Mouse (Mus musculus): Measurements from ENCODE around the gene Madd. TPM values are rescaled to one million over a fixed set of nuclear protein-coding genes. Genes with fewer than 3 reads are reported as not detected.
"Not testable (repeated sequence)": the region's sequence is repeated elsewhere in the genome, so short reads cannot be mapped to it uniquely, and the experiment has no call there.

Gene Madd
- polyA plus RNA-seq, 1 experiment = not detected

DNA sequence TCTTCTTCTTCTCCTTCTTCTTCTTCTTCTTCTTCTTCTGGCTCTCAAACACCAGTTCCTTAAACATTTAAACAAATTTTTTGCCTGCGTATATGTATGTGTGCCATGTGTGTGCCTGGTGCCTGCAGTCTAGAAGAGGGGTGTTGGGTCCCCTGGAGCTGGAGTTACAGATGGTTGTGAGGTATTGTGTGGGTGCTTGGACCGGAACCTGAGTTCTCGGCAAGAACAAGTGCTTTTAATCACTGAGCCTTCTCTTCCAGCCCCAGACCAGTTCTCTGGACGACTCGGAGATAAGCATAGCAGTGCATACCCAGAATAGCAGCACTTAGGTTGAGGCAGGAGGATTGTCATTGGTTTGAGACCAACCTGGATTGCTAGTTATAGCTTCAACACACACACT lies 66.8 kb downstream of the Madd start:
- peaks cover 6% of the 10 kb centered on the region for H3K4me1 ChIP-seq (ENCODE audit: control insufficient read depth, insufficient read depth, low read length)
- H3K27ac ChIP-seq (ENCODE audit: insufficient read depth, low read depth, low read length) = no peak overlapping the region
- no peak for TF ChIP-seq CTCF (IDR thresholded peaks at IDR 0.05; ENCODE audit: insufficient read depth, low read depth, low read length)
- TF ChIP-seq POLR2A (IDR thresholded peaks at IDR 0.05; ENCODE audit: insufficient read depth, low read depth, low read length) = no peak
- no peak overlapping the region for H3K4me3 ChIP-seq (ENCODE audit: insufficient read depth, low read depth, low read length)
- WGBS = 85% methylated on average over 5 of the region's 5 CpGs

DNA sequence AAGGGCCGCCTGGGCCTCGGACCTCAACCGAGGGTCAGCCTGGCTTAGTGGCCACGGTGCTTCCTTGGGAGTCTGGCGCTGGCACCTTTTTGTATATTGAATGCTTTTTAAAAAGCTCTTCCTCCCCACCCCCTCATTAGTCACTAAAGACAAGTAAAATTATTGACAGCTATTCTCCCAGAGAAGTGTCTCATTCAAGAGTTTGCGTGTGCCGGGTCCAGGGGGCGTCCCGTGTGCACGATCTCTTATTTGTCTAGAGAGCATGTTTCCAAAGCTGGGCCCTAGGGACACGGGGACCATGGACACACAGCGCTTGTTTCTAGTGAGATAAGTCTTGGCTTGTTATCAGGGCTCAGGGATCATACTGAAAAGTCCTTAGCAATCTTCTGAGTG lies 68.1 kb downstream of the Madd start:
- Histone ChIP-seq H3K4me3 (ENCODE audit: insufficient read depth, low read depth, low read length) (peak overlapping the region; percentile 45), H3K4me1 (ENCODE audit: control insufficient read depth, insufficient read depth, low read length) (peaks cover 6% of the 10 kb centered on the region), H3K27ac (ENCODE audit: insufficient read depth, low read depth, low read length) (no peak overlapping the region)
- TF ChIP-seq CTCF (IDR thresholded peaks at IDR 0.05; ENCODE audit: insufficient read depth, low read depth, low read length) = no peak
- TF ChIP-seq POLR2A (IDR thresholded peaks at IDR 0.05; ENCODE audit: insufficient read depth, low read depth, low read length) = no peak
- 39% methylated on average over 12 of the region's 12 CpGs for WGBS

DNA sequence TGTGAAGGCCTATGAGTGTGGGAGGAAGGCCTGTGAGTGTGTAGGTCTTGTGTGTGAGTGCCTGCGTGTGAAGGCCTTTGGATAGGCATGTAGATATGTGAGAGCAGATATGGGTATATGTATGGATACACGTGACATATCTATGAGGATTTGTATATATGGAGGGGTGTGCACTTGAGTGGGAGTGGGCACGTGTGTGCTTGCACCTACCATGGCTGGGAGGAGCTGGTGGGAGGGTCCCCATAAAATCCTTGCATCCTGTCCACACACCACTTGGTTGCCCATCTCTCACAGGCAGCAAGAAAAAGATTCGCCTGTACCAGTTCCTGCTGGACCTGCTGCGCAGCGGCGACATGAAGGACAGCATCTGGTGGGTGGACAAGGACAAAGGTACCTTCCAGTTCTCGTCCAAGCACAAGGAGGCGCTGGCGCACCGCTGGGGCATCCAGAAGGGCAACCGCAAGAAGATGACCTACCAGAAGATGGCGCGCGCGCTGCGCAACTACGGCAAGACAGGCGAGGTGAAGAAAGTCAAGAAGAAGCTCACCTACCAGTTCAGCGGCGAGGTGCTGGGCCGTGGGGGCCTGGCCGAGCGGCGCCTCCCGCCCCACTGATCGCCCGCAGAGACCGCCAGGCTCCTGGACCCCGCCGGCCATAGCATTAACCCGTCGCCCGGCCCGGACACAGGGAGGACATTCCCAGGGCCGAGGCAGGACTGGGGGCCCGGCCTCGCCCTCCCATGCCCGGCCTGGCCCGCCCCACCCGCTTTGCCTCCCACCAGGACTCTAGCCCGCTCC lies 68.7 kb downstream of the Madd start:
- peak overlapping the region; percentile 45 for H3K4me3 ChIP-seq (ENCODE audit: insufficient read depth, low read depth, low read length)
- TF ChIP-seq POLR2A (IDR thresholded peaks at IDR 0.05; ENCODE audit: insufficient read depth, low read depth, low read length) (no peak), CTCF (IDR thresholded peaks at IDR 0.05; ENCODE audit: insufficient read depth, low read depth, low read length) (peak; percentile 96)
- 8% methylated on average over 41 of the region's 42 CpGs for WGBS
- H3K27ac ChIP-seq (ENCODE audit: insufficient read depth, low read depth, low read length) = no peak overlapping the region
- peaks cover 6% of the 10 kb centered on the region for H3K4me1 ChIP-seq (ENCODE audit: control insufficient read depth, insufficient read depth, low read length)

DNA sequence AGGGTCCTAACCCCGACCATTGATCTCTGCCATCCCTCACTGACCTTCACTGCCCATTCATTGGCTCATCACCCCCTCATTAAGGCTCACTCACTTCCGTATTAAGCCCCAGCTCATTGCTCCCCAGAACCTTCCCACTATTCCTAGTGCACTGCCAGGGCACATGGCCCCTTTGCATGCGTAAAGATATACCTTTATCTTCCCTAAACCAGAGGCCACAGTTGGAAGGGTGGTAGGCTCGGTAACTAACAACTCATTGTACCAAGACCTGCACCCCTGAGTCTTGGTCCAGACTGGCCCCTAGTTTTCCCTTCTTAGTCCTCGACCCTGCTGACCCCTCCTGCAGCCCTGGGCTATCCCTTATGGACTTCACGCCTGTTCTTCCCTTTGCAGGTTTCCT lies 69.8 kb downstream of the Madd start:
- no peak for TF ChIP-seq CTCF (IDR thresholded peaks at IDR 0.05; ENCODE audit: insufficient read depth, low read depth, low read length)
- no peak for TF ChIP-seq POLR2A (IDR thresholded peaks at IDR 0.05; ENCODE audit: insufficient read depth, low read depth, low read length)
- Histone ChIP-seq H3K4me1 (ENCODE audit: control insufficient read depth, insufficient read depth, low read length) (peaks cover 6% of the 10 kb centered on the region), H3K4me3 (ENCODE audit: insufficient read depth, low read depth, low read length) (no peak overlapping the region), H3K27ac (ENCODE audit: insufficient read depth, low read depth, low read length) (no peak overlapping the region)
- whole genome bisulfite sequencing = 77% methylated on average over 6 of the region's 6 CpGs

DNA sequence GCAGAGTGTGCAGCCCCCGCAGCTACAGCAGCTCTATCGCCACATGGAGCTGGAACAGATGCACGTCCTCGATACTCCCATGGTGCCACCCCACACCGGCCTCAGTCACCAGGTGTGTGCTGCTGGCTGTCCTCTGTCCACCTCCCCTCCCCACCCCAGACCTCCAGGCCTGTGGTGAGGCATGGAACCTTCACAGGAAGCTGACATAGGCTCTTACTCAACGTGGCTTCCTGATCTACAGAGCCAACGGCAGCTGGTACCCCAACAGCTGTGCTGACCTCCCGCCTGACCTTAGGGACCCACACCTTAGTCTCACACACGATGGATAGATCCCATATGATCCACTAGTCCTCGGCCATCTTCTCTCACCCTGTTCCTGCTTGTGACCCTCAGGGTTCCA lies 70.3 kb downstream of the Madd start:
- TF ChIP-seq POLR2A (IDR thresholded peaks at IDR 0.05; ENCODE audit: insufficient read depth, low read depth, low read length) (no peak), CTCF (IDR thresholded peaks at IDR 0.05; ENCODE audit: insufficient read depth, low read depth, low read length) (no peak)
- Histone ChIP-seq H3K4me1 (ENCODE audit: control insufficient read depth, insufficient read depth, low read length) (peaks cover 6% of the 10 kb centered on the region), H3K4me3 (ENCODE audit: insufficient read depth, low read depth, low read length) (no peak overlapping the region), H3K27ac (ENCODE audit: insufficient read depth, low read depth, low read length) (no peak overlapping the region)
- WGBS = 77% methylated on average over 10 of the region's 10 CpGs

DNA sequence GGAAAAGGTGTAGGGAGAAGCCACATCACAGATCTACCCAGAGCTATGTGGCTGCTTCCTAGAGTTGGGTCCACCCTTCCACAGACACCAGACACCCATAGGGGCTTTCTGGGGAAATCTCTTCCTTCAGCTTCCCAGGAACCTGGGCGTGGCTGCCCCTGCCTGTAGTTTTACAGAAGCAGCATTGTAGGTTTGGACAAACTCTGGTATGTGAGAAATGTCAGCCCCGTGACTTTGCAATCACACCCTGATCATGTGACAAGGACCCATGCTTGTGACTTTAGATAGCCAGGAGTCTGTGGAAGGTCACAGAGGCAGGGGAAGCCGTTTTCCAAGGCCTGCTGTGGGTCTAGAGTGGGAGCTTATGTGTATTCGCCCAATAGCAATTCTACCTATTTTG lies 71.1 kb downstream of the Madd start:
- TF ChIP-seq POLR2A (IDR thresholded peaks at IDR 0.05; ENCODE audit: insufficient read depth, low read depth, low read length) = no peak
- no peak for TF ChIP-seq CTCF (IDR thresholded peaks at IDR 0.05; ENCODE audit: insufficient read depth, low read depth, low read length)
- WGBS = 68% methylated on average over 4 of the region's 4 CpGs
- H3K27ac ChIP-seq (ENCODE audit: insufficient read depth, low read depth, low read length) = no peak overlapping the region

DNA sequence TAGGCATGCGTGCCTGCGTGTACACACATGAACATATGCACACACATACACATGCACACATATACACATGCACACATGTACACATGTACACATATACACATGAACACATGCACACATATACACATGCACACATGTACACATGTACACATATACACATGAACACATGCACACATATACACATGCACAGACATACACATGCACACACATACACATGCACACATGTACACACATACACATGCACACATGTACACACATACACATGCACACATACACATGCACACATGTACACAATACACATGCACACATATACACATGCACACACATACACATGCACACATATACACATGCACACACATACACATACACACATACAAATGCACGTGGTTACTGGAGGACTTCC lies 71.8 kb downstream of the Madd start:
- 93% methylated on average over 3 of the region's 3 CpGs for WGBS
- H3K4me1 ChIP-seq (ENCODE audit: control insufficient read depth, insufficient read depth, low read length); H3K27ac ChIP-seq (ENCODE audit: insufficient read depth, low read depth, low read length); H3K4me3 ChIP-seq (ENCODE audit: insufficient read depth, low read depth, low read length): not testable (repeated sequence)

More for the DNA sequence above, 71.1 kb downstream of the Madd start:
- peaks cover 6% of the 10 kb centered on the region for H3K4me1 ChIP-seq (ENCODE audit: control insufficient read depth, insufficient read depth, low read length)
- H3K4me3 ChIP-seq (ENCODE audit: insufficient read depth, low read depth, low read length) = no peak overlapping the region

DNA sequence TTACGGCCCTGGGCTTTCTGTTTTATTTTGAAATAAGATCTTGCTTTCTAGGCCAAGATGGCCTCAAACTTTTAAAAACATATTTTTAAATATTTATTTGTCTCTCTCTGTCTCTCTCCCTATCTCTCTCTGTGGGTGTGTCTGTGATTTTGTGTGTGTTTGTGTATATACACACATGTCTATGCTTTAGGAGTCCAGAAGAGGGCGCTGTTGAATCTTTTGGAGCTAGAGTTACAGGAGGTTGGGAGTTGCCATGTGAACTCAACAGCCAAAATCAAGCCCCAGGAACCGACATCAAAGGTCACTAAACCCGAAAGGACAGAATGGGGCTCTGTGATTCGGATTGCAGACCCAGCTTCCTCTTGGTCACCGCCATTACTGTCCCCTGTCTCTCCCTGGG lies 73.2 kb downstream of the Madd start:
- Histone ChIP-seq H3K27ac (ENCODE audit: insufficient read depth, low read depth, low read length) (no peak overlapping the region), H3K4me3 (ENCODE audit: insufficient read depth, low read depth, low read length) (no peak overlapping the region), H3K4me1 (ENCODE audit: control insufficient read depth, insufficient read depth, low read length) (peaks cover 6% of the 10 kb centered on the region)
- WGBS = 78% methylated on average over 6 of the region's 6 CpGs
- TF ChIP-seq POLR2A (IDR thresholded peaks at IDR 0.05; ENCODE audit: insufficient read depth, low read depth, low read length) (no peak), CTCF (IDR thresholded peaks at IDR 0.05; ENCODE audit: insufficient read depth, low read depth, low read length) (no peak)

DNA sequence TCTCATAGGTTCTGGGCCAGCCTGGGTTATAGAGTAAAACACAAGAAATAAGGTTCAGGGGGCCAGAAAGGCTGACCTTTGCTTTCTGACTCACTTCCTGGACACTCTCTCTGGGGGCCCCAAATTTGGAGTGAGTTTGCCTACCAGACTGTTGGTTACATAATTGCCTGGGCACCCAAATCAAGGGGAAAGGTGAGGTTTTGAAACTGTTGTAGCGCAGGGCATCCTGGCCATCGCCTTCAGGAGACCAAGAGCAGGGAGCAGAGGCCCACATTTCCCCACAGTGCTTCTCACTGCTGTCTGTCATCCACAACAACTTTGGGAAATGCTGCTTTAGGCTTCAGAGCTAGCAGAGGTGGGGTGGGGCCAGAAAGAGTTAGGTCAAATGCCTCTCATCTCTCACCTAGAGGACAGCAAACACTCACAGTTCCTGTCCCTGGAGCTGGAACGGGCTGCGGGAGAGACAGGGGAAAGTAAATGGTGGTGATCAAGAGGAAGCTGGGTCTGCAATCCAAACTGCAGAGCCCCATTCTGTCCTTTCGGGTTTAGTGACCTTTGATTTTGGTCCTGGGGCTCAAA lies 73.7 kb downstream of the Madd start:
- Histone ChIP-seq H3K27ac (ENCODE audit: insufficient read depth, low read depth, low read length) (no peak overlapping the region), H3K4me3 (ENCODE audit: insufficient read depth, low read depth, low read length) (no peak overlapping the region), H3K4me1 (ENCODE audit: control insufficient read depth, insufficient read depth, low read length) (peaks cover 1% of the 10 kb centered on the region)
- no peak for TF ChIP-seq POLR2A (IDR thresholded peaks at IDR 0.05; ENCODE audit: insufficient read depth, low read depth, low read length)
- no peak for TF ChIP-seq CTCF (IDR thresholded peaks at IDR 0.05; ENCODE audit: insufficient read depth, low read depth, low read length)
- WGBS = 96% methylated on average over 5 of the region's 5 CpGs
